Mouse (Mus musculus): Measurements from ENCODE around the gene Zswim4. TPM values are rescaled to one million over a fixed set of nuclear protein-coding genes. Genes with fewer than 3 reads are reported as not detected.

Gene Zswim4
- polyA plus RNA-seq, 1 experiment from 2014 or later: 35.6 TPM

DNA sequence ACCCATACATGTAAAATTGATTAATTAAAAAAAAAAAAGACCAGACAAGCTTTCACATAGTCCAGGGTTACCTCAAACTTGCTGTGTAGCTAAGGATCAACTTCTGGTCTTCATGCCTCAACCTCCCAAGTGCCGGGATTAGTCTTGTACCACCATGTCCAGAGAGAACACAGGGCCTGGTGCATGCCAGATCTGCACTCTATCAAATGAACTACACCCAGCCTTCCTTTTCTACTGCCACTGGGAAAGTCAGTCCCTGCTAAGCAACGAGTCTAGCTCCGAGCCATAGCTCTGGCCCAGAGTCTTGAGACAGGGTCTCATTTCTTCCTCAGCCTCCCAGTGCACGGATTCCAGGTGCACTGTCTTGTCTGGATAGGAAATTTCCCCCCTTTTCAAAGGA is 23.6 kb downstream of the Zswim4 start:
- H3K4me3 ChIP-seq (replicated peaks; ENCODE audit: low read depth, low read length): no peak overlapping the region
- H3K9ac ChIP-seq (replicated peaks; ENCODE audit: low read length): no peak overlapping the region
- peaks cover 5% of the 10 kb centered on the region; the same call in 1 of the 2 replicates for H3K4me1 ChIP-seq (ENCODE audit: control insufficient read depth, insufficient read depth, low read length)
- no peak for DNase-seq
- H3K27ac ChIP-seq (replicated peaks; ENCODE audit: low read depth, low read length): no peak overlapping the region
- H3K9me3 ChIP-seq (ENCODE audit: control insufficient read depth, low read length): no peaks in the 10 kb centered on the region
- no peak overlapping the region for H3K4me2 ChIP-seq (ENCODE audit: low read length)
- H3K36me3 ChIP-seq (ENCODE audit: control insufficient read depth, insufficient read depth, low read length): peaks cover 82% of the 10 kb centered on the region
- WGBS: 90% methylated on average over 4 of the region's 4 CpGs
- no peaks in the 10 kb centered on the region for H3K27me3 ChIP-seq (ENCODE audit: control insufficient read depth, insufficient read depth, low read length)
- ATAC-seq (ENCODE audit: low FRiP score, low TSS enrichment): no peak

DNA sequence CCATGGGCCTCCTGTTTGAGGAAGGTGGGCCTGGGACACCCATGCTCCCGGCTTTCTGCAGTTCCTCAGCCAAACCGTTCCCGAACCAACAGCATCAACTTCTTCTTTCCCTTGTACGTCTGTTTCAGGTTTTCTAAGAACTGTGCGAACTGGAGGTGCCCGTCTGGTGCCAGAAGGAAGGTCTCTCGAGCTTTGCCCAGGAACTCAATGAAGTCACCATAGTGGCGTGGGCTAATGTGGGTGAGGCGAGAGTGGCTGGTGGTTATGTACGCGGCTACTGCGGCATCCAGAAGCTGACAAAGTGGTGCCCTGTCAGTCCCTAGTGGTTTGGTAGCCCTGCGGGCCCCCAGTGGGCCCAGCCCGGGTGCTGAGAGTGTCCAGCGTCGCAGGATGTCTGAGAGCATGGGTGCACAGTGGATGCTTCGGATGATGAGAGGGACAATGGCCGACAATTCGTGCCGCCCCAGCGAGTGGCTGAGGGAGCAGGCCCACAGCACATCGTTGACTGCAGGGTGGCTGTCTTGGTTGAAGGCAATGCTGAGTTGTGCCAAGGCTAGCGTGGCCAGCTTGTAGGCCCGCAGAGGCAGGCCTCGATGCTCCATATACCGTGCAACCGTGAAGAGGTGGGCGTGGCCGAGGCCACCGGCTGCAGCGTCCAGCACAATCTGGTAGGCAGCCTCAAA is 24.8 kb downstream of the Zswim4 start:
- no peak overlapping the region for H3K4me3 ChIP-seq (replicated peaks; ENCODE audit: low read depth, low read length)
- no peak for ATAC-seq (ENCODE audit: low FRiP score, low TSS enrichment)
- H3K9ac ChIP-seq (replicated peaks; ENCODE audit: low read length): no peak overlapping the region
- H3K9me3 ChIP-seq (ENCODE audit: control insufficient read depth, low read length): no peaks in the 10 kb centered on the region
- no peak overlapping the region for H3K27ac ChIP-seq (replicated peaks; ENCODE audit: low read depth, low read length)
- H3K36me3 ChIP-seq (ENCODE audit: control insufficient read depth, insufficient read depth, low read length): peaks cover 69% of the 10 kb centered on the region
- H3K4me1 ChIP-seq (ENCODE audit: control insufficient read depth, insufficient read depth, low read length): peaks cover 5% of the 10 kb centered on the region; the same call in 1 of the 2 replicates
- no peak for DNase-seq
- 92% methylated on average over 31 of the region's 31 CpGs for WGBS
- H3K4me2 ChIP-seq (ENCODE audit: low read length): no peak overlapping the region
- no peaks in the 10 kb centered on the region for H3K27me3 ChIP-seq (ENCODE audit: control insufficient read depth, insufficient read depth, low read length)

DNA sequence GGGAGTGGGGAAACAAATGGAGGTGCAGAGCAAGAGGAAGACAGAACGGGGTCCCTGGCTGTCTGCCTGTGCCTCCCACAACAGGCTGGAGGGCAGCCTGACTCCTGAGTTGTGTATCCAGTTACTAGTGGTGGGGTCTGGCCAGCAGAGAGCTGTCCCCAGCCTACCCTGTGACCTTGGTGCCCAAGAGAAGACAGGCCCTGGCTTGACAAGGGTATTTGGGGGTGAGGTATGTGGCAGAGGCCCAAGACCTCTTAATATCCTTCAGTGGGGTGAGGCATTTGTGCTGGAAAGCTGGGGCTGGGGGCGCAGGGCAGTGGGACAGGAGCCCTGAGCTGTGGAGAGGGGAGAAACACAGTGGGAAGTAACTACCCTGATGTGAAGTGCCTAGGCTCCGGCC is 25.7 kb downstream of the Zswim4 start:
- H3K27ac ChIP-seq (replicated peaks; ENCODE audit: low read depth, low read length): no peak overlapping the region
- no peak overlapping the region for H3K4me3 ChIP-seq (replicated peaks; ENCODE audit: low read depth, low read length)
- WGBS: 93% methylated on average over 3 of the region's 3 CpGs
- H3K4me2 ChIP-seq (ENCODE audit: low read length): no peak overlapping the region
- no peaks in the 10 kb centered on the region for H3K27me3 ChIP-seq (ENCODE audit: control insufficient read depth, insufficient read depth, low read length)
- H3K4me1 ChIP-seq (ENCODE audit: control insufficient read depth, insufficient read depth, low read length): peaks cover 5% of the 10 kb centered on the region; the same call in 1 of the 2 replicates
- H3K36me3 ChIP-seq (ENCODE audit: control insufficient read depth, insufficient read depth, low read length): peaks cover 61% of the 10 kb centered on the region
- no peak overlapping the region for H3K9ac ChIP-seq (replicated peaks; ENCODE audit: low read length)
- ATAC-seq (ENCODE audit: low FRiP score, low TSS enrichment) (no peak), DNase-seq (no peak)
- no peaks in the 10 kb centered on the region for H3K9me3 ChIP-seq (ENCODE audit: control insufficient read depth, low read length)

GRCm38 (mm10) chr8:84210167-84210791 is 26.6 kb downstream of the Zswim4 start:
- Histone ChIP-seq H3K9ac (replicated peaks; ENCODE audit: low read length) (no peak overlapping the region), H3K9me3 (ENCODE audit: control insufficient read depth, low read length) (no peaks in the 10 kb centered on the region), H3K4me3 (replicated peaks; ENCODE audit: low read depth, low read length) (no peak overlapping the region), H3K4me1 (ENCODE audit: control insufficient read depth, insufficient read depth, low read length) (peaks cover 5% of the 10 kb centered on the region; the same call in 1 of the 2 replicates), H3K36me3 (ENCODE audit: control insufficient read depth, insufficient read depth, low read length) (peaks cover 52% of the 10 kb centered on the region), H3K4me2 (ENCODE audit: low read length) (peak overlapping the region; percentile 25), H3K27me3 (ENCODE audit: control insufficient read depth, insufficient read depth, low read length) (no peaks in the 10 kb centered on the region), H3K27ac (replicated peaks; ENCODE audit: low read depth, low read length) (no peak overlapping the region)
- DNase-seq (peak; percentile 90), ATAC-seq (ENCODE audit: low FRiP score, low TSS enrichment) (peak; percentile 24; the same call in 1 of the 2 replicates)
- 58% methylated on average over 34 of the region's 34 CpGs for WGBS

DNA sequence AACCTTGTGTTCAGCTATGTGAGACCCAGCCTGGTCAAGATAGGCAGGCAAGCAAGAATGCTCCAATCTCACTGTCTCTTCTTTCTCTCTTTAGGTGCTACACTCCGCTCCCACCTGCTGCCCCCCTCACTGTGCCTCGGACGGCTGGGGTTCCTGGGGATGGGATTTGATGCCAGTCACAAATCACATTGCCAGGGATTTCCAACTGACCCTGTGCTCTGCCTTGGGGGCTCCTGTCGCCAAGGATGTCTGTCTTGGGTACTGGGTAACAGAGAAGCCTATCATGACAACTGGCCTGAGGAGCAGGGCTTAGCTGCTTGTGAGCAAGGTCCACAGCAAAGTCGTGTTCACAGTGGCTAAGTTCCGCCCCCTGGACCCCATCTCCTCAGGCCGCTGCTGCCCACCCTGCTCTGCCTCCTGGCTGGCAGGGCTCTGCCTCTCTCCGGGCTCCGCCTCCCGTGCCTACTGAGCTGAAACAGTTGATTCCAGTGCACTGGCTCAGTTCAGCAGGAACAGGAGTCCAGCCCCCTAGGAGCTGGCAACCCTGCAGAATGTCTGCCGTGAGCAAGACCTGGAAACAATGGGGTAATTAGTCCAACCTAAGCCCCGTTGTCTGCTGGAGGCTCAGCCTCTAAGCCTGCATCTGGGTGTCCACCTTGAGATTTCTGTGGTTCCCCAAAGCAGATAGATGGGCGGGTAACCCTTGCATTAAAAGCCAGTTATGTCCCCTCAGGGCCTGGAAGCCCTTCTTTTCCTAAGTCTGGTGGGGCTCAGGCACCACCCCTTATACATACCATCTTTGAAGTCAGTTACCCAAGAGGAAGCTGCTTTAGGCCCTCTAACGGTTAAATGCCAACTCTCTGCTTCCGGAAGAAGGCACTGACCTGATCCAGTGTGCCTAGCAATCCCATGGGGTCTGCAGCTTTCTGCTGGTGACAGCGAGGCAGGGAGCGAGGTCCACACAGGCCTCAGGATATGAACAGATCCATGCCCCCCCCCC is 28.2 kb downstream of the Zswim4 start:
- peak overlapping the region; percentile 20; the same call in 1 of the 2 replicates for H3K27ac ChIP-seq (replicated peaks; ENCODE audit: low read depth, low read length)
- H3K9me3 ChIP-seq (ENCODE audit: control insufficient read depth, low read length): no peaks in the 10 kb centered on the region
- H3K4me3 ChIP-seq (replicated peaks; ENCODE audit: low read depth, low read length): no peak overlapping the region
- peaks cover 39% of the 10 kb centered on the region for H3K36me3 ChIP-seq (ENCODE audit: control insufficient read depth, insufficient read depth, low read length)
- H3K4me2 ChIP-seq (ENCODE audit: low read length): no peak overlapping the region
- H3K9ac ChIP-seq (replicated peaks; ENCODE audit: low read length): 0 out of 2 replicates have a peak overlapping the region, but pooled peaks have one; percentile 0
- 31% methylated on average over 17 of the region's 17 CpGs for WGBS
- H3K27me3 ChIP-seq (ENCODE audit: control insufficient read depth, insufficient read depth, low read length): no peaks in the 10 kb centered on the region
- ATAC-seq (ENCODE audit: low FRiP score, low TSS enrichment) (no peak), DNase-seq (peak; percentile 53)
- H3K4me1 ChIP-seq (ENCODE audit: control insufficient read depth, insufficient read depth, low read length): peaks cover 8% of the 10 kb centered on the region; the same call in 1 of the 2 replicates

DNA sequence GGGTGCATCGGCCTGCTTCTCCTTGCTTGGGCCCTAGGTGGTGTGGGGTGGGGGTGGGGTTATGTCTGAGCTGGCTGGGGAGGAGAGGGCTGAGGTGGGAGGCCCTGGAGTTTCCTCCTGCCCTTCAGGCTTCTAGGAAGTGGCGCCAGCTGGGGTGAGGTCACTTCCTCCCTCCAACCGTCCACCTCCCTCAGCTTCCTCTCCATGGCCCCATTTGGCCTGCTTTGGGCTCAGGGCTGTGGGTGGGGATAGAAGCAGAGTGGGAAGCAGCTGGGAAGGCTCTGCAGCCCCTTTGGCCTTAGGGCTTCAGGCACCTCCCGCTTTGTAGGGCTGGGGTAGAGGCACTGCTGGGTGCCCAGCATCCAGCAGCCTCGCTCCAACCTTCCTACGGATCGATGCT is 29.0 kb downstream of the Zswim4 start:
- Histone ChIP-seq H3K9ac (replicated peaks; ENCODE audit: low read length) (no peak overlapping the region), H3K4me3 (replicated peaks; ENCODE audit: low read depth, low read length) (no peak overlapping the region), H3K36me3 (ENCODE audit: control insufficient read depth, insufficient read depth, low read length) (peaks cover 30% of the 10 kb centered on the region), H3K4me1 (ENCODE audit: control insufficient read depth, insufficient read depth, low read length) (peaks cover 12% of the 10 kb centered on the region; the same call in 1 of the 2 replicates), H3K4me2 (ENCODE audit: low read length) (no peak overlapping the region), H3K27ac (replicated peaks; ENCODE audit: low read depth, low read length) (peak overlapping the region; percentile 20; the same call in 1 of the 2 replicates), H3K9me3 (ENCODE audit: control insufficient read depth, low read length) (no peaks in the 10 kb centered on the region), H3K27me3 (ENCODE audit: control insufficient read depth, insufficient read depth, low read length) (no peaks in the 10 kb centered on the region)
- DNase-seq: no peak
- 55% methylated on average over 6 of the region's 7 CpGs for WGBS
- ATAC-seq (ENCODE audit: low FRiP score, low TSS enrichment): no peak

- no peaks in the 10 kb centered on the region for H3K9me3 ChIP-seq (ENCODE audit: control insufficient read depth, low read length)
- WGBS: 83% methylated on average over 3 of the region's 3 CpGs
- no peaks in the 10 kb centered on the region; the same call in 1 of the 2 replicates for H3K27me3 ChIP-seq (ENCODE audit: control insufficient read depth, insufficient read depth, low read length)
Measured at GRCm38 (mm10) chr8:84206666-84207065, 30.2 kb downstream of the Zswim4 start.

DNA sequence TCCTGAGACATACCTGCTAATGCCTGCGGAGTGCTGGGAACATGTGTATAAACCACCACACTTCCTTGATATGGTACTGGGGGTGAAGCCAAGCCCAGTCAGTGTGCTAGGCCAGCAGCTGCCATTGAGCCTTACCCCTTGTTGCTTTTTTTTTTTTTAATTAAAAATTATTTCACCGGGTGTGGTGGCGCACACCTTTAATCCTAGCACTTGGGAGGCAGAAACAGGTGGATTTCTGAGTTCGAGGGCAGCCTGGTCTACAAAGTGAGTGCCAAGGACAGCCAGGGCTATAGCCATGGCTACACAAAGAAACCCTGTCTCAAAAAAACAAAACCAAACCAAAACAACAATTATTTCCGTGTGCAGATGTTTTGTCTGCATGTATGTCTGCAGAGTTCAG is 31.8 kb downstream of the Zswim4 start:
- Histone ChIP-seq H3K27ac (replicated peaks; ENCODE audit: low read depth, low read length) (no peak overlapping the region), H3K36me3 (ENCODE audit: control insufficient read depth, insufficient read depth, low read length) (peaks cover 6% of the 10 kb centered on the region; the same call in 1 of the 2 replicates), H3K4me2 (ENCODE audit: low read length) (no peak overlapping the region), H3K9me3 (ENCODE audit: control insufficient read depth, low read length) (no peaks in the 10 kb centered on the region), H3K9ac (replicated peaks; ENCODE audit: low read length) (no peak overlapping the region), H3K27me3 (ENCODE audit: control insufficient read depth, insufficient read depth, low read length) (no peaks in the 10 kb centered on the region; the same call in 1 of the 2 replicates), H3K4me3 (replicated peaks; ENCODE audit: low read depth, low read length) (no peak overlapping the region), H3K4me1 (ENCODE audit: control insufficient read depth, insufficient read depth, low read length) (peaks cover 22% of the 10 kb centered on the region)
- DNase-seq (no peak), ATAC-seq (ENCODE audit: low FRiP score, low TSS enrichment) (no peak)
- WGBS: 95% methylated on average over 5 of the region's 5 CpGs

More at GRCm38 (mm10) chr8:84206666-84207065, 30.2 kb downstream of the Zswim4 start:
- Histone ChIP-seq H3K9ac (replicated peaks; ENCODE audit: low read length) (no peak overlapping the region), H3K4me1 (ENCODE audit: control insufficient read depth, insufficient read depth, low read length) (peaks cover 12% of the 10 kb centered on the region; the same call in 1 of the 2 replicates), H3K27ac (replicated peaks; ENCODE audit: low read depth, low read length) (no peak overlapping the region), H3K4me2 (ENCODE audit: low read length) (no peak overlapping the region), H3K36me3 (ENCODE audit: control insufficient read depth, insufficient read depth, low read length) (peaks cover 19% of the 10 kb centered on the region), H3K4me3 (replicated peaks; ENCODE audit: low read depth, low read length) (no peak overlapping the region)
- DNase-seq (no peak), ATAC-seq (ENCODE audit: low FRiP score, low TSS enrichment) (no peak)
